Mouse (Mus musculus) urinary bladder, postnatal 25 days (tissue): ENCODE measurements around the gene Aass.
"Not testable (repeated sequence)": the region's sequence is repeated elsewhere in the genome, so short reads cannot be mapped to it uniquely, and the experiment has no call there.

Source experiments
- DNase-seq: peaks from one replicate; pipeline ENCODE4 v3.0.0; 2022; ENCODE audit warnings: low spot score

Aass gene

DNA sequence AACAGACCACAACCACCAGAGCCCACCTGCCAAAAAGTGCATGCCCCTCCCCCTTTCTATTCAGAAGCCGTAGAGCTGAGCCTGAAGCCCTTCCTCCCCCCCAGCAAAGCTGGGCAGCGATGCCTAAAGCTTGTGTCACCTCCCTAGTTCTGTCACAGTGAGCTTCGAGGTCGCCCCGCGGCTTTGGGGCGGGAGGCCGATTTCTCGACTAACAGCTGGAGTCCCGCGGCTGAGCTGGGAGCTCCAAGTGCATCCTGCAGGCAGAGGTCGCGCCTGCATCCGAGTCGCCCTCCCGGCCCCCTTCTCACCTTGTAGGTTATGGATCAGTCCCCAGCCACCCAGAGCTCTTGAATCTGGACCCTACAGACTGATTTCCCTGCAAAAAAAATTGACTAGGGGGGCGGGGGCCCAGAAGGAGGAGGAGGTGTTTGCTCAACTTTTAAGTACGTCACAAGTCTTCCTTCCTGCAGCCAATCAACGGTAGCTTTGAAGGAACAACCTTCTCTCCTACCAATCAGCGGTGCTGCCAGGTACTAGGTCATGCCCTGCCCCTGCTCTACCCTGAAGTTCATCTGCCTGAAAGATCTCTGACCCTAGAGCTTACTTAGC lies at the start of gene Aass:
Gene Aass (minus strand): TSS at position 414 of the 609 bp plus-strand sequence.
- DNase-seq, result no peak

DNA sequence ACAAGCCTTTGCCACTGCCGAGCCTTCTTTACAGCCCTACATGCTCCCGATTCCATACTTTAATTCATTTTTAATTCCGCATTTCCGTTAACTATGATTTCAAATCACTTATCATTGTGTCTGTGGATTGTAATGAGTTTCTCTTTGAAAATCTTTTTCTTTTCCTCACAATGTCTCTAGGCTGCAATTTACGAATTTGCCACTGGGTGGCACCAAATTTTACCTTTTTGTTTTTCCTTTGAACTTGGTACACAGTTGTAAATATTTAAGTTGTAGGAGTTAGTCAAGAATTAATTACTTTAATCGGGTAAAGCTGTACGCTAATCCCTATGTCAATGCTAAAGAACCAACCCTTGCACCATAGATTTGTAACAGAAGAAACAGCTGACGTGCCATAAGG lies 47.3 kb upstream of the Aass start:
- peak; percentile 21 for DNase-seq

DNA sequence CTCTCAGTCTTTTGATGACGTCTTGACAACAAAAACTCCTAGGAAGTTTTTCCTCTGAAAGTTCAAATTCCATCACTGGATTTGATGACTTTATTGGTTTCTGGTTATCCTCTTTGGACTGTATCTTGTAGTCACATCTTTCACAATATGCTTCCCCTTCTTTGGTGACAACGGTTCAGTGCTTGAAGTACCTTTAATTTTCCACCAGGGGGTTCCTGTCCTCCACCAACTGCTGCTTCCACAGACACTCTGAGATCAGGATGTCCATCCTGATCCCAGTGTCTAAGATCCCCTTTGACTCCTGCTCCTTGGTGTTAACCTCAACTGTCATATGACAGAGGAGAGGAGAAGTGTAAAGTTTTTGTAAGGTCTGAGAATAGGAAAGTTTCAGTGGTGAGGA lies 31.0 kb upstream of the Aass start:
- not testable (repeated sequence) for DNase-seq

DNA sequence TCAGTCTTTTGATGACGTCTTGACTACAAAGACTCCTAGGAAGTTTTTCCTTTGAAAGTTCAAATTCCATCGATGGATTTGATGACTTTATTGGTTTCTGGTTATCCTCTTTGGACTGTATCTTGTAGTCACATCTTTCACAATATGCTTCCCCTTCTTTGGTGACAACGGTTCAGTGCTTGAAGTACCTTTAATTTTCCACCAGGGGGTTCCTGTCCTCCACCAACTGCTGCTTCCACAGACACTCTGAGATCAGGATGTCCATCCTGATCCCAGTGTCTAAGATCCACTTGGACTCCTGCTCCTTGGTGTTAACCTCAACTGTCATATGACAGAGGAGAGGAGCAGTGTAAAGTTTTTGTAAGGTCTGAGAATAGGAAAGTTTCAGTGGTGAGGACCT lies 23.6 kb upstream of the Aass start:
- DNase-seq, result not testable (repeated sequence)

DNA sequence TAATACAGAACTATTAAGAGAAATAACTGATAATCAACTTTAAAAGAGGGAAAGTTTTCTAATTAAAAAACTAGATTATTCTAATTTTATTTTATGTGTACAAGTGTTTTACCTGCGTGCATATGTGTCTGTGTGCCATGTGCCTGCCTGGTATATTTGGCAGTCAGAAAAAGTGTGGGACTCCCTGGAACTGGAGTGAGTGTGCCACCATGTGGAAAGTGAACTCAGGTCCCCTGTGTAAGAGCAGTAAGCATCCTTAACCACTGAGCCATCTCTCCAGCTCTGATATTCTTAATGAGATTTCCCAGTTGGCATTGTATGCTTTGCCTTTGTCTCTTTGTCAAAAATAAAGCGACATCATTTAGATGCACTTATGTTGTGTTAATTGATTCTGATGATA lies 20.3 kb upstream of the Aass start:
- no peak for DNase-seq

DNA sequence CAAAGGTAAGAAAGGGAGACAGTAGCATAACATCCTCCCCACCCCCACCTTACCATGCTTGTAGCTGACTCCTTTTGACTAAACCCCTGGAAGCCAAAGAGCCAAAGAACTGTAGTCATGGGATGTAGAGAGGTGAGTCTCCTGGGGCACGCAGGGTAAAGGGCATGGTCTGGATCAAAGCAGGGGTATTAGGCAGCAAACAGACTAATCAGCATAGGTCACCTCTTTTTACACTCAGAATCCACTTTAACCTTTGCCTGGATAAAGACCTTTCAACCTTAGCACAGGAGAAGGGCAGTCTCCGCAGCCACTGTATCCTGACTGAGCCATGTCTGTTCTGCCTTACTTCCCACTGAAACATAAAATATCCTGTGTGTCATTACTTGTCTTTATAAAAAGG lies 14.4 kb upstream of the Aass start:
- no peak for DNase-seq

DNA sequence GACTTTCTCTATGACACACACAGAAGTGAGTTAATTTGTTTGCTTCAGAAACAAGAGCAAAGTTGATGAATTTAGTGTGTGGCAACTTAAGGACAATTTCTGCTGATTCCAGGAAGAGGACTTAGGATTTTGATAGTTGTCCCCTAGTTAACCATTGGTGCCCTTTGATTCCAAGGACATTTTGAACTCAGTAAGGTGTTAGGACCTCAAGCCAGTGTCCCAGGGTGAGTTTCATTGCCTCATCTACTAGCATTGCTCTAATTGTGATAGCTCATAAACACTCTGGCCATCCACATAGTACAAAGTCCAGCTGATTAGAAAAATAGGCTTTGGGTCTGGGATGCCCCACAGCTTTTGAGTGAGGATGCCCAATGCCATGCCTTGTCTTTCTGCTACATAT lies 11.2 kb upstream of the Aass start:
- DNase-seq, result no peak

DNA sequence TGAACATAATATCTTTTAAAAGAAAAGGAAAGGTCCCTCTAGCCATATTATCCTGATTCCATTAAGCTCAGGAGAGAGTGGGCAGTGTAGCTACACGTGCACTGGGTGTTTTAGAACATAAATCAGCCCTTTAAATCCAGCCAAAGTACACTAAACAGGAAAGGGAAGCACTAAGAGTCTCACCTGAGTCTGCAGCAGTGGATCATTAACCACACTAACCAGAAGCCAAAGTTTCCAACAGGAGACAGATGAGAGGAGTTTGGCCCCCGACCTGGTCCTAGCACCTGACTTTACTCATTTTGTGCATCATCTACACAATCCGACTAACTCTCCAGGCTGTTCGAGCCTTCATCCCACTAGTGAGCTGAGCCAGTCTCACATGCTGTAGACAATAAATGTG lies 1.8 kb downstream of the Aass start:
- DNase-seq, result no peak

DNA sequence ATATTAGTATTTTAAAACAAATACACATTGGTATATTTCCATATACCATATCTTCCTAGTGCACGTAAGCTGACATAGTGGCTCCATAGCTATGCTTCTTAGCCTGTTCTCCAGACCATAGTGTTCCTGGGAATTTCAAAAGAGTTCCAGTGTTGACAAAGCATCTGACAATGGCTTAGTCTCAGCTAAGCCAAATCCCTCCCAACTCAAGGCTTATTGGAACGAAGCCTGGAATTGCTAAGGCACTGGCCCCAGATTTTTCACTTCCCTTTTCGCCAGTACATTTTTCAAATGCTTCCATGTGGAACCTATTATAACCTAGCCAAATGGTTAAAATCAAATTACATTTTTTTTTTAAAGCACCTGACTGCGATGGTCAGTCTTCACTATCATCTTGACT lies 3.6 kb downstream of the Aass start:
- DNase-seq, result no peak

DNA sequence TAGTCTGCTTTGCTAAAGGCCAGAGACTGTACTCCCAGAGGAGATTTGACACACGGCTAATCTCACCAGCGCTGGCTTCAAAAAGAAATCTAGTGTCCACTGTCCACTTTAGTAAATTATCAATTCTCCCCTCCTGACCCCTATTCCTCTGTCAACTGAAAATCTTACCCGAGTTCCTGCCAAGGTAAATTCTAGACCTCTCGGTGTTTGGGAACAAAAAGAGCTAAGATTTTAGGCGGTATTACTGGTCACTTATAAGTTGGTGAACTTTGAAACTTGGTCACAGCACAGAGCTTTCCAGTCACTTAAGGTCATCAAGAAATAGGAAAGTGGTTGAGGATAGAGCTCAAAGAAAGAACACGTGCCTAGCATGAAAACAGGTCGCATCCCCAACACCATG lies 6.1 kb downstream of the Aass start:
- no peak for DNase-seq

DNA sequence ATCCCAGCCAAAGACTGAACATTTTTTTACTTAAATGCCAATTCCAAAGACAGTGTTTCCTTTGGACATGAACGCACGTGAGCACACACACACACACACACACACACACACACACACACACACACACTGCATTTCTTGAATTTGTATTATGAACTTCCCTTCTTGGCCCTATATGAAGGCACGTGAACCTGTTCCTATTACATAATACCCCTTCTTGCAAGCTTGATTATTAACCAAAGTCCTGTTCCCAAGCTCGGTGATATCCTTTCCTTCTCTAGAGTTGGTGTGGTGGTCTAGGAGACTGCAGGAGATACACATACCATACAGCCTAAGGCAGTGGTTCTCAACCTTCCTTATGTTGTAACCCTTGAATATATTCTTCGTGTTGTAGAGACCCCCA lies 7.0 kb downstream of the Aass start:
- DNase-seq, result no peak

DNA sequence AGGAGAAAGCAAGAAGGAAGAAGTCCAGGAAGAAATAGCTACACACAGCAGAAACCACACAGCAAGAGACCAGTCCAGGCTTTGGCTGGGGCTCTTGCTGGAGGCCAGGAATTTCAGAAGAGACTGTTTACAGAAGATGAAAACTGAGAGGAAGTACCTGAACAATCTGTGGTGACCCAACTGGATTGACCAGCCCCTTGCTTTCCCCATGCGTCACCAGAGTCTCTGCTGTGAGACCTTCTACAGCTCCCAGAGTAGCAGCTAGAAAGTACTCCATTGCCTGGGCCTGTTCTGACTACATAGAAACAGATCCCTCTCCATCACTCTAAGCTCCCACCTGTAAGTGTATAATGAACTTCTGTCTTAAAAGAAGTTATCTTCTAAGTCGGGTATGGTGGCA lies 8.0 kb downstream of the Aass start:
- no peak for DNase-seq

DNA sequence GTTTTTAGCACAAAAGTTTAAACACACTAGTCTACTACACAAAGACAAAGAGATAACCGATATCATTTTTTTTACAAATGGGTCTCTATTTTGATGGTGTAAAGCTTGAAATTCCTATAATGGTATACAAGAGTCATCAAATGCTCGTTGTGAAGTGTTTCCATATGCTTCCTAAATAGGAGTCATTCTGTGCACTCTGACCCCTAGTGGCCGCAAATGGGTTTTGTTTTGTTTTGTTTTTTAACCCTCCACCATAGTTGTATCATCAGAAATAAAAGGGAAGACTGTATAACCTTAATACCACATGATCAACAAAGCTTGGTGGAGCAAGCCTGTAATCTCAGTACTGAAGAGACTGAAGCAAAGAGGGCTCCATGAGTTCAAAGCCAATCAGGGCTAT lies 9.9 kb downstream of the Aass start:
- no peak for DNase-seq

DNA sequence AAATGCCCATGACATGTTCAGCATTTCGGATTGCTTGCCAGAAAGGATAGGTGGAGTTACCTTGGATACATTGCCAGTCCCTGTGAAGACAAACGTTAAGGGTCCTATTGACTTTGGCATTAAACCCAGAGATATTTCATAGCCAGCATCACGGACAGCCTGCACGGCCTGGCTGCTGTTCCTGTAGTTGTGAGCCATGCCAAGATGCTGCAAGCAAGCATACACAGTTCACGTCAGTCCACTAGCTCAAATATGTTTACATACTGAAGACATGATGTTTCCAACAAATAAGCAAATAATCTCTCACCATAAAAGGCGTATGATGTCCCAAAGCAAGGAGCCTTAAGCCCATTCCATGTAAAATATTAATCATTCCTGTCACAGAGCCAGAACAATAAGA lies 18.0 kb downstream of the Aass start:
- DNase-seq, result no peak

DNA sequence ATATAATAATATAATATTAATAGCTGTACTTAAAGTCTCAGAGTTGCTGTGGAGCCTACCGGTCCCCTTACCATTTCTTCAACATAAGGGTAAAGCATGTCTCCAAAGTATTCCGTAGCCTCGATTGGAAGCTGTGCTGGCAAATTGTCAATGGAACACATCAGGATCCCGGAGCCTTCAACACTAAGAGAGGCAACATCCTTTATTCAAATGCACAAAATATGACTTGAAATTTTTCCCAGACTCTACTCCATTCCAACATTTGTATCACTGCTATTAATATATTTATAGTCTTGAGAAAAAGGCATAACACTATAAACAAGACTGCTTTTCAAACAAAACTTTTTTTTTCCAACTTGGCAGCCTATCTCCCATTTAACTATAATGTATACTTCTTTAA lies 25.7 kb downstream of the Aass start:
- no peak for DNase-seq

DNA sequence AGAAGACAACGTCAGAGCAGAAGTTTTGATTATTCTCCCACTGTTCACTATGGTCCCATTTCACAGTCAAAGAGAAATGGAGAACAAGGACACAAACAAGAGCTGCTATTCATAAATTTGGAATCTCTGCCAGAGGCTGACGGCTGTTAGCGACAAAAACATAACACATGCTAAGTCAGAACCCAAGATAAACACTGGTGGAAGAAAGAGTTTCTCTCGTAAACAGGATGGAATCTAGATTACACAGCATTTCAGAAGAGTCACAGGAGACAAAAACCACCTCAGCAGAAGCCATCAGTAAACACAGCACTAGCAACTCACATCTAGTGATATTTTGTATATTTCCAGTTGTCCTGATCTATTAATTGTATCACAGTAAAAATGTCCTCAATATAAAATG lies 26.4 kb downstream of the Aass start:
- DNase-seq, result no peak

DNA sequence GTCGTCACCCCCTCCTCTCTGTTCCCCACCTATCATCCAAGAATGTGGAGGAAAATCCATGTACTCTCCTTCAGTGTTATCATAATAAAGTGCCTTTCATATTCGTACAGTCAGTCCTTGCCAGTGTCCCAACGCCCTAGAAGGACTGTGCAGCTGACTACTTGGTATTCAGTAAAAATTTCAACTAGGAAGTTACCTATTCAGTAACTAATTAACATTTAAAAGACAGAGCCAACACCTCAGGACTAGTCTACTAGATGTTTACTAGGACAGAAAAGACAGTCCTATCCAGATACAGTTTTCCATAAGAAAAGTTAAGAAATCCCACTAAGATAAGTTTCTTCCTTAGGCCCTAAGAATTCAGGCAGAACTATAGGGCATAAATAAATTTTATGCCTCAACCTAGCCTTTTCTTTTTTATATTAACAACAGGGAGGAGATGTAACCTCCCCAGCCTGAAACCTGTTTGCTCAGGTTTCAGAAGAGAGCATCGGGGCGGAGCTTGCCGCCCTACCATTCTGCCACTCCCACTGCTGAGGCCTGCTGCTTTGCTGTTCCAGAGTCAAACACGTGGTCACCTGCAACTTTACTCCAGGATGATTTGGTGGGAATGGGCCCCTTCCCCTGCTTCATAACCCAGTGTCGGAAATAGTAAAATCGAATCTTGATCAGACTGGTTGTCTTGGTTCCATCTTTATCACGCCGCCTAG lies 42.3 kb downstream of the Aass start:
- not testable (repeated sequence) for DNase-seq

DNA sequence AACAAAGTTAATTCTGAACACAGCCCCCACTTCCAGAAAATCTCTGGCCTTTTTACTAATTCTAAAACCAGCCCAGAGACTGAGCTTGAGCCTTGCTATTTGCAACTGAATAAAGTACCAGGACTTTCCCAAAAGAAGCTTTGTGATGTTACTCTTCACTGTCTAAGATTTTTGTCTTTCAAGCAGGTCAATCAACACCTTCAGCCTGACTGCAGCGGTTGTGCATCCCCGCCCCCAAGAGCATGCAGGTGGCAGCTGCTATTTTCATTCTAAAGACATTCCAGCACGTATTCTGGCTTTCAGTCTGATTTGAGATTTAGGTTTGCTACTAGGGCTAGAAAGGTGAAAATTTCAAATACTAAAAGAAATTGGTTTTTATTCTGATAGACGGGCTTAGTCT lies 43.5 kb downstream of the Aass start:
- DNase-seq, result not testable (repeated sequence)

DNA sequence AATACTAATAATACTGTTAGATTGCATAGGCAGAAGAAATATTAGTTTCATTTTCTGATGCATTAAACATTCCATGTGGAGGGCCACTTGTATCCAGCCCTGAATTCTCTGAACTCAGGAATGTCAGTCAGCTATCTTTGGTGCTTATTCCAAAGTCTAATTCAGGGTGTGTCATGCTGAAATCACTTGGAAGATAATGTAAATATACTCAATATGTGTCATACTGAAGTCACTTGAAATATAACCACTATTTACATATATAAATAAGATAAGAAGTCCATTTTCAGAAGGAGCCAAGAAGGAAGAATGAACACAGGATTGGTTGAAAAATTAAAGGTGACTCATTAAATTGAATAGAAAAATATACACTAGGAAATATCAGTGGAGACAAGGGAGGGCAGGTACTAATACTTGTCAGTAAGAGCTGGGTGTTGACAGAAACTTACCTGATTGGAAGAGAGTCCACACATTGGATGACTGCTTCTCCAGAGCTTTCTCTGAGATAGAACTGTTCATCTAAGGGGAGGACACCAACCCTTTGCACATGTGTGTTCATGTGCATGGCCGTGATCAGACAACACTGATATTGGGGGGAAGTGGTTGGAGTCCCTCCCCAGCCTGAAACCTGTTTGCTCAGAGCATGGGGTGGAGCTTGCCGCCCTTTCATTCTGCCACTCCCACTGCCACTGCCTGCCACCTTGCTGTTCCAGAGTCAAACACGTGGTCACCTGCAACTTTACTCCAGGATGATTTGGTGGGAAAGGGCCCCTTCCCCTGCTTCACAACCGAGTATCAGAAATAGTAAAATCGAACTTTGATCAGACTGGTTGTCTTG lies 48.0 kb downstream of the Aass start:
- no peak for DNase-seq

DNA sequence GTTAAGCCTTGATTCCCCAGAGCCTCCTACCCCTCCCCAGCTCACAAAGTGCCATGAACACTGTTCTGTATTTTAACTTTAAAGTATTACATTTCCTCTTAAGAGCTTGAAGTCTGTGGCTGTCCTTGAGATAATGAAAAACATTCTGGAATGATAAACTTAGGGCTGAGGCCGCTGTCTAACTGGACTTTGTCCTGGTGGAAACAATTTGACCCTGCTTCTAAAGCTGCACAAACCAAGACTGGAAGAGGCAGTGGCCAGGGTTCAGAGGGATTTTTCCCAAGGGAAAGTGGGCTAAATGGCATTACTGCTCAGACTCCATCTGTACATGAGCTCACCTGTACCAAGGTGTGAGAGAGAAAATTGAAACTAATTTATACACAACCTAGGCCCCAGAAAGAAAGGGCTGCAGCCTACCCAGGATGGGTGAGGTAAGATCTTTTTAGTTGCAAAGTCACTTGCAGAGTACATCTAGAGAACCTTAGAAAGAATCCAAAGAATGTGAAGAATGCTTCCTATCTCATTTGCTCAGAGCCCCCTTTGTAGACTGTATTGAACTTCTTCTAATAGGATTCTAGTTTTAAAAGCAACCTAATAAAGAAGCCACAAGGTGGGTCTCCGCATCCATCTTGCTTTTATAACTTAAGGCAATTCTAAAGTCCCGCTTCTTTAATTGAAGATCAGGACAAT lies 52.6 kb downstream of the Aass start:
- DNase-seq, result no peak

DNA sequence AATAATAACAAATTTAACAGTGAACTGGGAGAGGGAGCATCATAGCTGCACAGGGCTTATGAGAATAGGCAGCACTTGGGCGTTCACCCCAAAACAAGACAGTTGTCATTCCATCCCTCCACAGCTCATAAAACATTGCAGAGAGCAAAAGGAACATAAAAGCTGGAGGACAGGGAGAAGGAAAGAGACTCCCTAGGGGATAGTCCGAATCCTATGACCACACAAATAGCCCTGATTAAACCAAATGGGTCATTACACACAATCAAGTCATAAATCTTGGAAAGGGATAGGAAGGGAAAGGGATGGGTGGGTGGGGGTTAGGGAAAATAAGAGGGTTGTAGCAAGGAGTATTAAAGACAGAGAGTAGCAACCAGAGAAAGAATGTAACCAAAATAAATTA lies 54.5 kb downstream of the Aass start:
- DNase-seq, result no peak

DNA sequence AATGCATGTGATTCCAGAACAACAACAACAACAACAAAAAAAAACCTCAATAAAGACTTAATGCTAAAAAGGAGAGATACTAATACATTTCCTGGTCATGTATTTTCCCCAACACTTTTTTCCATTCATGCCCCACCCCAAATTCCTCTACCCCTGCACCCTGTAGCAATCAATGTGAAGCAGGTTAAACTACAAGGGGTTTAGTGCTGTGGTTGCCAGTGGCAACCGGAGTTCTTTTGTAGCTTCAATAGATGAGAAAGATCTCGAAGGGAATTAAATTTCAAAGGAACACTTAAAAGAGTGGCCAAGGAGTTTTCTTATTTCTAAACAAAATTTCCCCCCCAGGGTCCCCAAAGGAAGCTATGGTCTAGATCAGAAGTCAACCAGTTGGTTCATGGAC lies 56.7 kb downstream of the Aass start:
- DNase-seq, result no peak

DNA sequence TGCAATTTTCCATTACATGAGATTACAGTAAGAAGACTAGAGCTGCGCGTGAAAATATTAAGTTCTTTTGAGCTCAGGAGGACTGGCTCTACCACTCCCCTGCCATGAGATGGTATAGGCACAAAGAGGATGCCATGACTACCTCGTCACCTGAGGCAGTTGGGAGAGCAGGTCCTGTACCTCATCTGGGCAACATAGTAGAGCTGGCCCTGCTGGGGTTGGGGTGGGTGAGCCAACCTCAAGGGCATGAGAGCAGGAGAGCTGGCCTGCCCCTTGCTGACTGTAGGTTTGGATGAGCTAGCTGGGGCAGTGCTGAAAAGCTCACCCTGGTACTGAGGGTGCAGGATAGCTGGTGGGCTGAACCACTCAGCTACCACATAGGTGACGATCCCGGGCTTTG lies 77.1 kb downstream of the Aass start:
- DNase-seq, result no peak
